Mouse (Mus musculus): ENCODE measurements around the gene Nipal3.

DNA sequence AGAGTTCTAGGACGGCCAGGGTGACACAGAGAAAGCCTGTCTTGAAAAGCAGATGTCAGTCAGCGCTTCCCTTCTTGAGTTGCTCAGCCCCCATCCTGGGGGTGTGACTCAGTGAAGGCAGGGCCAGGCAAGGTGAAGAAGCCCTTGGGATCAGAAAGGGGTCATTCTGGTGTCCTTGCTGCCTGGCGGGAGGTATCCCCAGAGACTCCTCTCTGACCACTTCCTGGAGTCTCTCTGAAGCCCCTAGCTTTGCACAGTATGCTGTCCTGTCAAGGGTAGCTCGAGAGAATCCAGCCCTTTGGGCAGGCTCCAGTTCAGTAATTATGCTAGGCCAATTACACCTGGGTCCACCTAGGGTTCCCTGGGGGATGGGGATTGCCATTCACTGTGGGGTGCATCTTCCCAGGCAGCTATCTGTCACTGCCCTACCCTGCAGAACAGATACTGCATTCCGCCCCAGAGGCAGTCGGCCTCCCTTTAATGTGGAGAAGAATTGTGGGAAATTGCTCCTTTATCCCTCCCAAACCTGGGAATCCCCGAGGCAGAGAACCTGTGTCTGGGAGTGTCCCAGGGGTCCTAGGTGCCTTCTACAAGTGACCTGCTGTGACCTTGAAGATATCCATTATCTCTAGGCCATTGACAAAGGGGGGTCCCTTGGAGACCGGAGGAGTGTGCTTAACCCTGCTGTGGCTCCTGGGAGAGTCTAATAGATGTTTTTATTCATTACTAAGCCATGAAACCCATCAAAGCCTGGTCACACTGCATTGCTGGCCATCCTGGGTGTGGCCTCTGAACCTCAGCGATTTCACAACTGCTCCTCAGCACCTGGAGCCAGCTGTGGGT lies 37.2 kb upstream of the Nipal3 start:
- TF ChIP-seq POLR2A (IDR thresholded peaks at IDR 0.05; ENCODE audit: insufficient read depth, low read depth, low read length) (no peak), CTCF (IDR thresholded peaks at IDR 0.05) (no peak)

Data from heart, adult 2 months (tissue).